In genomic region chr16:43363316-43363715, GRCm38 (mm10) we compare ENCODE assay signal across 10 mouse cellular contexts.
DNase-seq lines count a peak whose midpoint lies in the region; ATAC-seq and TF ChIP-seq lines count a peak whose summit lies in the region.
"Had no signal": no experiment of that assay in that cellular context is flagged by ENCODE, and none has a peak within 500 bp of the region (broad histone marks: within the 10 kb centered on the region; RNA-seq: fewer than 3 reads in every experiment).

No protein-coding gene starts in this region.

- H3K9ac ChIP-seq in hindbrain, postnatal 0 days (replicated peaks; ENCODE audit: low read length): no peak overlapping the region
- H3K9ac ChIP-seq in hindbrain, embryonic 11.5 days (ENCODE audit: low read depth, low read length): no peak overlapping the region
- H3K9ac ChIP-seq in kidney, postnatal 0 days (ENCODE audit: low read depth, low read length): no peak overlapping the region
- H3K9ac ChIP-seq in stomach, postnatal 0 days (ENCODE audit: low read length): peak overlapping the region; percentile 18; the same call in 1 of the 2 replicates

- TF ChIP-seq POLR2A in testis, adult 2 months (IDR thresholded peaks at IDR 0.05; ENCODE audit: control insufficient read depth, low read depth, low read length): no peak

- H3K27me3 ChIP-seq in hindbrain, postnatal 0 days (ENCODE audit: insufficient read depth, low read length): no peaks in the 10 kb centered on the region
- H3K27me3 ChIP-seq in hindbrain, embryonic 11.5 days (ENCODE audit: control insufficient read depth, insufficient read depth, low read length): no peaks in the 10 kb centered on the region
- no peaks in the 10 kb centered on the region for H3K27me3 ChIP-seq in testis, adult 2 months (ENCODE audit: control insufficient read depth, insufficient read depth, low read length)
- H3K27me3 ChIP-seq in kidney, postnatal 0 days (ENCODE audit: insufficient read depth, low read length): no peaks in the 10 kb centered on the region
- H3K27me3 ChIP-seq in stomach, postnatal 0 days (ENCODE audit: control insufficient read depth, insufficient read depth, low read length): no peaks in the 10 kb centered on the region

- no peak for TF ChIP-seq CTCF in hindbrain, postnatal 0 days (IDR thresholded peaks at IDR 0.05; ENCODE audit: low read depth)
- TF ChIP-seq CTCF in testis, adult 2 months (IDR thresholded peaks at IDR 0.05; ENCODE audit: control insufficient read depth, insufficient read depth, insufficient replicate concordance, low read depth, low read length): no peak
- no peak for TF ChIP-seq CTCF in kidney, postnatal 0 days (IDR thresholded peaks at IDR 0.05; ENCODE audit: low read depth)
- TF ChIP-seq CTCF in stomach, postnatal 0 days (IDR thresholded peaks at IDR 0.05; ENCODE audit: low read depth): no peak

- no peak for ATAC-seq in hindbrain, postnatal 0 days
- no peak for ATAC-seq in hindbrain, embryonic 11.5 days (ENCODE audit: low FRiP score)
- no peak for ATAC-seq in kidney, postnatal 0 days (replicated peaks; ENCODE audit: low FRiP score, low read depth)
- ATAC-seq in stomach, postnatal 0 days (ENCODE audit: low FRiP score, low TSS enrichment): no peak
- ATAC-seq: midbrain, embryonic 16.5 days had no signal

- no peak overlapping the region for H3K4me3 ChIP-seq in hindbrain, postnatal 0 days (ENCODE audit: low read length)
- no peak overlapping the region for H3K4me3 ChIP-seq in hindbrain, embryonic 11.5 days (ENCODE audit: low read depth, low read length)
- no peak overlapping the region; the same call in none of the 2 replicates for H3K4me3 ChIP-seq in testis, adult 2 months (ENCODE audit: control insufficient read depth, low read depth, low read length)
- H3K4me3 ChIP-seq in kidney, postnatal 0 days (replicated peaks; ENCODE audit: low read depth, low read length): no peak overlapping the region
- peak overlapping the region; percentile 24 for H3K4me3 ChIP-seq in stomach, postnatal 0 days (ENCODE audit: low read depth, low read length)
- H3K4me3 ChIP-seq: erythroblast, embryonic 14.5 days had no signal

- no peaks in the 10 kb centered on the region for H3K9me3 ChIP-seq in hindbrain, postnatal 0 days (ENCODE audit: low read length)
- H3K9me3 ChIP-seq in hindbrain, embryonic 11.5 days (ENCODE audit: control insufficient read depth, low read length): no peaks in the 10 kb centered on the region
- H3K9me3 ChIP-seq in kidney, postnatal 0 days (replicated peaks; ENCODE audit: low read length): no peaks in the 10 kb centered on the region
- no peaks in the 10 kb centered on the region for H3K9me3 ChIP-seq in stomach, postnatal 0 days (ENCODE audit: control insufficient read depth, low read length)

- no peaks in the 10 kb centered on the region for H3K36me3 ChIP-seq in hindbrain, postnatal 0 days (ENCODE audit: insufficient read depth, low read length)
- H3K36me3 ChIP-seq in hindbrain, embryonic 11.5 days (ENCODE audit: control insufficient read depth, insufficient read depth, low read length): no peaks in the 10 kb centered on the region
- no peaks in the 10 kb centered on the region for H3K36me3 ChIP-seq in testis, adult 2 months (ENCODE audit: control insufficient read depth, insufficient read depth, low read length)
- H3K36me3 ChIP-seq in kidney, postnatal 0 days (ENCODE audit: insufficient read depth, low read length): no peaks in the 10 kb centered on the region
- no peaks in the 10 kb centered on the region for H3K36me3 ChIP-seq in stomach, postnatal 0 days (ENCODE audit: control insufficient read depth, insufficient read depth, low read length)

- H3K4me1 ChIP-seq in hindbrain, postnatal 0 days (ENCODE audit: insufficient read depth, low read length): no peaks in the 10 kb centered on the region
- no peaks in the 10 kb centered on the region for H3K4me1 ChIP-seq in hindbrain, embryonic 11.5 days (replicated peaks; ENCODE audit: control insufficient read depth, insufficient read depth, low read length)
- no peaks in the 10 kb centered on the region for H3K4me1 ChIP-seq in testis, adult 2 months (ENCODE audit: control insufficient read depth, insufficient read depth, low read length)
- peaks cover 9% of the 10 kb centered on the region for H3K4me1 ChIP-seq in kidney, postnatal 0 days (replicated peaks; ENCODE audit: insufficient read depth, low read length)
- peaks cover 4% of the 10 kb centered on the region; the same call in 1 of the 2 replicates for H3K4me1 ChIP-seq in stomach, postnatal 0 days (replicated peaks; ENCODE audit: control insufficient read depth, insufficient read depth)

- H3K4me2 ChIP-seq in hindbrain, postnatal 0 days (ENCODE audit: low read depth, low read length): 0 out of 2 replicates have a peak overlapping the region, but pooled peaks have one; percentile 11
- no peak overlapping the region for H3K4me2 ChIP-seq in hindbrain, embryonic 11.5 days (replicated peaks; ENCODE audit: low read depth, low read length)
- peak overlapping the region; percentile 41 for H3K4me2 ChIP-seq in kidney, postnatal 0 days (ENCODE audit: low read length)
- peak overlapping the region; percentile 47 for H3K4me2 ChIP-seq in stomach, postnatal 0 days (replicated peaks; ENCODE audit: low read depth)

- DNase-seq in hindbrain, postnatal 0 days (ENCODE audit: low spot score): no peak
- no peak for DNase-seq in hindbrain, embryonic 11.5 days (ENCODE audit: low spot score)
- DNase-seq in testis, postnatal 14 days (ENCODE audit: low spot score): no peak
- DNase-seq in kidney, postnatal 0 days (ENCODE audit: low spot score): no peak
- DNase-seq in stomach, postnatal 0 days (ENCODE audit: low spot score): no peak
- no peak for DNase-seq in natural killer cell, adult 2 months (ENCODE audit: low spot score in 2 of 2)
- DNase-seq in cerebellum, adult 9-11 months: no peak

- no peak for TF ChIP-seq EP300 in stomach, postnatal 0 days (optimal IDR thresholded peaks at IDR 0.05)

- 66% methylated on average over 6 of the region's 6 CpGs for WGBS in hindbrain, postnatal 0 days
- WGBS in hindbrain, embryonic 11.5 days: 66% methylated on average over 6 of the region's 6 CpGs
- 26% methylated on average over 6 of the region's 6 CpGs for WGBS in kidney, postnatal 0 days
- WGBS in stomach, postnatal 0 days: 37% methylated on average over 6 of the region's 6 CpGs

- H3K27ac ChIP-seq in hindbrain, postnatal 0 days: peak overlapping the region; percentile 32; the same call in 1 of the 2 replicates
- no peak overlapping the region for H3K27ac ChIP-seq in hindbrain, embryonic 11.5 days (ENCODE audit: low read depth, low read length)
- H3K27ac ChIP-seq in testis, adult 2 months (ENCODE audit: control insufficient read depth, insufficient read depth, low read depth, low read length): peak overlapping the region; percentile 77
- peak overlapping the region; percentile 89 for H3K27ac ChIP-seq in kidney, postnatal 0 days
- peak overlapping the region; percentile 91 for H3K27ac ChIP-seq in stomach, postnatal 0 days (replicated peaks)
